Mouse (Mus musculus) liver, embryonic 14.5 days (tissue): ENCODE results near the gene Gm11541. TPM values are rescaled to one million over a fixed set of nuclear protein-coding genes. Genes with fewer than 3 reads are reported as not detected.

Experiments used
- ATAC-seq: fragments of 200-750 bp; cut with Nextera tagmentation; 2 replicates; pipeline ENCODE4 v1.8.0; 2017; ENCODE audit warnings: moderate number of reproducible peaks, mild to moderate bottlenecking, moderate library complexity; ENCODE audit not compliant: insufficient read depth
- DNase-seq, 3 experiments: peaks; one replicate each; pipeline ENCODE4 v3.0.0-alpha.2; 2012 to 2013; ENCODE audit warnings: low read depth in 3 of 3, low spot score in 3 of 3
- H3K27ac ChIP-seq: fragments of 300-500 bp; sonication (generic); 2 replicates; pipeline ENCODE4 v1.5.1; 2014; ENCODE audit warnings: moderate library complexity, mild to moderate bottlenecking, control low read depth, inconsistent platforms
- H3K27me3 ChIP-seq: fragments of 300-500 bp; sonication (generic); 2 replicates; pipeline ENCODE4 v1.6.1; 2014; ENCODE audit warnings: mild to moderate bottlenecking, low read length, moderate library complexity; ENCODE audit not compliant: control insufficient read depth, insufficient read depth
- H3K36me3 ChIP-seq: fragments of 300-500 bp; sonication (generic); replicated peaks from 2 replicates; pipeline ENCODE4 v1.6.1; 2014; ENCODE audit warnings: low read depth; ENCODE audit not compliant: control insufficient read depth, insufficient read depth
- H3K4me1 ChIP-seq, 2 experiments: fragments of 200-500 bp in 1 of 2; fragments of 300-500 bp in 1 of 2; sonication (generic) in 1 of 2; replicated peaks; 2 replicates each; pipeline ENCODE4 v1.6.1; 2012 to 2014; ENCODE audit warnings: antibody characterized with exemption in 1 of 2, inconsistent platforms in 1 of 2, low read length in 1 of 2; ENCODE audit not compliant: control insufficient read depth in 2 of 2, insufficient read depth in 2 of 2
- H3K4me2 ChIP-seq: fragments of 300-500 bp; sonication (generic); 2 replicates; pipeline ENCODE4 v1.6.1; 2014; ENCODE audit warnings: low read depth, mild to moderate bottlenecking, control low read depth, moderate library complexity
- H3K4me3 ChIP-seq, 2 experiments: fragments of 200-500 bp in 1 of 2; fragments of 300-500 bp in 1 of 2; sonication (generic) in 1 of 2; 2 replicates each; pipeline ENCODE4 v1.5.1; 2012 to 2014; ENCODE audit warnings: low read depth in 2 of 2, low read length in 2 of 2, mild to moderate bottlenecking in 2 of 2, control low read depth in 1 of 2, inconsistent platforms in 1 of 2, moderate library complexity in 1 of 2; ENCODE audit not compliant: insufficient read depth in 1 of 2
- H3K9ac ChIP-seq: fragments of 300-500 bp; sonication (generic); replicated peaks from 2 replicates; pipeline ENCODE4 v1.6.1; 2014; ENCODE audit warnings: mild to moderate bottlenecking, control low read depth, moderate library complexity
- H3K9me3 ChIP-seq: fragments of 300-500 bp; sonication (generic); 2 replicates; pipeline ENCODE4 v1.6.1; 2016; ENCODE audit warnings: low read length, mixed read lengths; ENCODE audit not compliant: control insufficient read depth
- CTCF ChIP-seq: IDR thresholded peaks from 2 replicates; pipeline ENCODE4 v1.5.1; 2016; ENCODE audit warnings: antibody characterized with exemption, low read depth, control low read depth
- EP300 ChIP-seq: IDR thresholded peaks from 2 replicates; pipeline ENCODE4 v1.6.1; 2016; ENCODE audit warnings: antibody characterized with exemption, low read depth
- WGBS: fragments of 180-500 bp; shearing (Covaris S2); extraction: QIAGEN DNeasy Blood & Tissue Kit; methylation state at CpG from one replicate; pipeline ENCODE4 v1.1.7; 2014; ENCODE audit not compliant: insufficient replicate concordance; 5-methylcytosine and 5-hydroxymethylcytosine counted together
- polyA plus RNA-seq, 2 experiments: library from polyadenylated mRNA; depleted of rRNA in 1 of 2; stranded (reverse) in 1 of 2; unstranded in 1 of 2; fragments of >200 nt; fragmentation: Nextera tagmentation in 1 of 2; extraction: Ambion mirVana in 1 of 2; gene quantifications; 2 replicates each; pipeline versions ENCODE4 v1.2.1 to v1.2.3; 2012 to 2014

Gm11541 gene
- polyA plus RNA-seq, 2 experiments = not detected

GRCm38 (mm10) chr11:94682427-94682826 is 21.9 kb downstream of the Gm11541 start:
- Histone ChIP-seq H3K4me1 (peaks cover 0 to 2% of the 10 kb centered on the region in 2 experiments; a peak in 1 of 4 replicates), H3K27me3 (no peaks in the 10 kb centered on the region), H3K9me3 (no peaks in the 10 kb centered on the region), H3K9ac (no peak overlapping the region), H3K4me2 (no peak overlapping the region), H3K27ac (no peak overlapping the region), H3K36me3 (no peaks in the 10 kb centered on the region), H3K4me3 (no peak overlapping the region)
- no peak for TF ChIP-seq CTCF
- no peak for TF ChIP-seq EP300
- DNase-seq (no peak), ATAC-seq (no peak)
- 68% methylated on average over 7 of the region's 7 CpGs for WGBS

- WGBS = 65% methylated on average over 4 of the region's 4 CpGs
- H3K4me3 ChIP-seq = no peak overlapping the region
- DNase-seq (no peak), ATAC-seq (no peak)
- TF ChIP-seq CTCF = no peak
- no peak for TF ChIP-seq EP300
- no peak overlapping the region for H3K27ac ChIP-seq
- H3K4me2 ChIP-seq = no peak overlapping the region
- no peaks in the 10 kb centered on the region for H3K27me3 ChIP-seq
- H3K9me3 ChIP-seq = no peaks in the 10 kb centered on the region
- peaks cover 0 to 2% of the 10 kb centered on the region in 2 experiments; a peak in 1 of 4 replicates for H3K4me1 ChIP-seq
- no peak overlapping the region for H3K9ac ChIP-seq
- H3K36me3 ChIP-seq = no peaks in the 10 kb centered on the region
Observed at GRCm38 (mm10) chr11:94681640-94682039, 22.7 kb downstream of the Gm11541 start.

GRCm38 (mm10) chr11:94680639-94681038 is 23.7 kb downstream of the Gm11541 start:
- ATAC-seq (no peak), DNase-seq (no peak)

GRCm38 (mm10) chr11:94677607-94678145 is 26.6 kb downstream of the Gm11541 start:
- H3K4me2 ChIP-seq = peak overlapping the region; percentile 78
- WGBS = 31% methylated on average over 15 of the region's 15 CpGs
- peak overlapping the region; percentile 41 to 78 for H3K4me3 ChIP-seq
- no peak for DNase-seq
- H3K27me3 ChIP-seq = no peaks in the 10 kb centered on the region
- no peak overlapping the region for H3K9ac ChIP-seq
- no peak overlapping the region for H3K27ac ChIP-seq
- no peaks in the 10 kb centered on the region for H3K36me3 ChIP-seq
- no peaks in the 10 kb centered on the region for H3K9me3 ChIP-seq
- peaks cover 0 to 8% of the 10 kb centered on the region in 2 experiments; a peak in 2 of 4 replicates for H3K4me1 ChIP-seq
- TF ChIP-seq CTCF (no peak), EP300 (no peak)
- peak; percentile 17; the same call in 1 of the 2 replicates for ATAC-seq

More at GRCm38 (mm10) chr11:94680639-94681038, 23.7 kb downstream of the Gm11541 start:
- Histone ChIP-seq H3K4me1 (peaks cover 0 to 8% of the 10 kb centered on the region in 2 experiments; a peak in 2 of 4 replicates), H3K36me3 (no peaks in the 10 kb centered on the region), H3K9ac (no peak overlapping the region), H3K27ac (no peak overlapping the region), H3K4me3 (no peak overlapping the region), H3K4me2 (no peak overlapping the region), H3K9me3 (no peaks in the 10 kb centered on the region), H3K27me3 (no peaks in the 10 kb centered on the region)
- TF ChIP-seq EP300 = no peak
- TF ChIP-seq CTCF = peak; percentile 42

GRCm38 (mm10) chr11:94676754-94677606 is 27.3 kb downstream of the Gm11541 start, which contains the start of gene Xylt2:
Gene Xylt2 (minus strand): TSS chr11:94677515.
- under 1% methylated on average over 82 of the region's 82 CpGs for WGBS
- peaks cover 0 to 7% of the 10 kb centered on the region in 2 experiments; a peak in 2 of 4 replicates for H3K4me1 ChIP-seq
- peak within 1 kb of the TSS; percentile 78 for H3K9ac ChIP-seq
- H3K4me2 ChIP-seq = peak within 1 kb of the TSS; percentile 78
- H3K27me3 ChIP-seq = no peaks in the 10 kb centered on the region
- H3K9me3 ChIP-seq = no peaks in the 10 kb centered on the region
- H3K27ac ChIP-seq = no peak within 1 kb of the TSS
- no peaks in the 10 kb centered on the region for H3K36me3 ChIP-seq
- DNase-seq (peak; percentile 71 to 75 (median 74)), ATAC-seq (peak; percentile 94)
- peak within 1 kb of the TSS; percentile 78 to 80 for H3K4me3 ChIP-seq
- TF ChIP-seq CTCF (no peak), EP300 (no peak)
